ENCODE assay signal across 26 mouse cellular contexts in genomic region chr2:18460901-18461300, GRCm38 (mm10).
DNase-seq lines count a peak whose midpoint lies in the region; ATAC-seq and TF ChIP-seq lines count a peak whose summit lies in the region.
"Had no signal": no experiment of that assay in that cellular context is flagged by ENCODE, and none has a peak within 500 bp of the region (broad histone marks: within the 10 kb centered on the region; RNA-seq: fewer than 3 reads in every experiment).

No protein-coding gene starts in this region.

- no peak overlapping the region for H3K4me3 ChIP-seq in ES-E14 (ENCODE audit: insufficient read depth in 1 of 2, low read depth in 1 of 2, low read length in 2 of 2, poor library complexity in 1 of 2, severe bottlenecking in 1 of 2)
- no peak overlapping the region for H3K4me3 ChIP-seq in midbrain, embryonic 15.5 days

- H3K36me3 ChIP-seq in ES-E14 (ENCODE audit: control insufficient read depth, insufficient read depth, low read length, poor library complexity, severe bottlenecking) = peaks cover 9% of the 10 kb centered on the region; the same call in 1 of the 2 replicates
- H3K36me3 ChIP-seq in midbrain, embryonic 15.5 days (replicated peaks) = no peaks in the 10 kb centered on the region
- H3K36me3 ChIP-seq: G1E had no signal

- in situ Hi-C loops in ES-E14 (cut with MboI; ENCODE audit: low sequenced_read_pairs in 2 of 2, unreplicated experiment in 2 of 2) = no loop called here

- H3K4me2 ChIP-seq in midbrain, embryonic 15.5 days = no peak overlapping the region

- WGBS in midbrain, embryonic 15.5 days = 89% methylated on average over 4 of the region's 4 CpGs

- DNase-seq in ES-CJ7 (ENCODE audit: low read depth, low spot score) (peak; percentile 73), ES-E14 (ENCODE audit: low read depth, low spot score) (no peak), R1 (ENCODE audit: low read depth, low spot score) (peak; percentile 94), ZHBTc4 (ENCODE audit: low read depth, low spot score) (peak; percentile 75)
- no peak for DNase-seq in thymus, adult 18-20 months
- DNase-seq in cerebellum, postnatal 4 days (ENCODE audit: low spot score in 2 of 2) = no peak
- DNase-seq: adrenal gland, adult 2 months; adrenal gland, adult 8-10 months; adrenal gland, postnatal 10 days; adrenal gland, postnatal 14 days; adrenal gland, postnatal 25 days; adrenal gland, postnatal 36 days; B cell, adult 2 months; cerebellum, adult 11 months; cerebellum, adult 11-12 months; cerebellum, adult 18-20 months; cerebellum, adult 2 months; cerebellum, adult 8-10 months; cerebellum, adult 9-10 months had no signal

- H3K27me3 ChIP-seq in midbrain, embryonic 15.5 days (replicated peaks) = no peaks in the 10 kb centered on the region
- H3K27me3 ChIP-seq: CH12.LX had no signal

- 0 out of 4 replicates have a peak, but pooled peaks cover 0 to 2% of the 10 kb centered on the region in 2 experiments for H3K4me1 ChIP-seq in ES-E14 (ENCODE audit: control insufficient read depth in 2 of 2, insufficient read depth in 2 of 2, low read length in 2 of 2, poor library complexity in 1 of 2)
- H3K4me1 ChIP-seq in midbrain, embryonic 15.5 days = no peaks in the 10 kb centered on the region

- H3K9ac ChIP-seq in ES-E14 (ENCODE audit: insufficient read depth, low read depth, low read length, poor library complexity, severe bottlenecking) = no peak overlapping the region
- no peak overlapping the region for H3K9ac ChIP-seq in midbrain, embryonic 15.5 days

- H3K27ac ChIP-seq in ES-E14 (ENCODE audit: insufficient read depth, low read depth, low read length, poor library complexity, severe bottlenecking) = peak overlapping the region; percentile 87
- no peak overlapping the region for H3K27ac ChIP-seq in midbrain, embryonic 15.5 days

- no peak for ATAC-seq in midbrain, embryonic 15.5 days (replicated peaks)
- no peak for ATAC-seq in erythroid progenitor cell, adult 5-6 weeks (replicated peaks; ENCODE audit: low FRiP score, poor library complexity, severe bottlenecking)
- ATAC-seq: activated CD4-positive, CD25-positive, alpha-beta regulatory T cell, adult 4 months; CD4-positive, CD25-positive, alpha-beta regulatory T cell, adult 4 months; Patski had no signal

- no peaks in the 10 kb centered on the region; the same call in 1 of the 2 replicates for H3K9me3 ChIP-seq in ES-E14 (ENCODE audit: control insufficient read depth, insufficient read depth, low read depth, low read length)
- peaks cover 2% of the 10 kb centered on the region; the same call in 1 of the 2 replicates for H3K9me3 ChIP-seq in midbrain, embryonic 15.5 days

TF ChIP-seq in ES-E14, 5 proteins besides CTCF, POLR2A, EP300 and RAD21:
- TF ChIP-seq CHD2 (IDR thresholded peaks at IDR 0.05; ENCODE audit: low read depth, low read length) = no peak
- TF ChIP-seq HCFC1 (IDR thresholded peaks at IDR 0.05; ENCODE audit: borderline replicate concordance, insufficient read depth, low read length) = no peak
- no peak for TF ChIP-seq MAFK (IDR thresholded peaks at IDR 0.05; ENCODE audit: insufficient read depth, low read depth, low read length)
- TF ChIP-seq ZNF384 (IDR thresholded peaks at IDR 0.05; ENCODE audit: low read depth, low read length) = no peak
- TF ChIP-seq ZC3H11A (IDR thresholded peaks at IDR 0.05; ENCODE audit: borderline replicate concordance, low read depth, low read length) = no peak

Comparison
In these comparisons a context has a peak if more than half of its experiments do, and no peak if none do; other contexts are left out.
1. DNase-seq: peak in ES-CJ7 (single experiment), R1 (single experiment) and ZHBTc4 (single experiment); none in ES-E14 (single experiment), thymus, adult 18-20 months (0 of 2) and cerebellum, postnatal 4 days (0 of 2).